Mouse (Mus musculus): ENCODE measurements around the gene Gimap8.

Gene Gimap8

GRCm38 (mm10) chr6:48676860-48677415 is 29.9 kb downstream of the Gimap8 start:
- in situ Hi-C loops (cut with MboI, MseI) = loop anchor here (10.0 kb wide), 3 partner anchors 932 to 1708 kb away; no protein-coding TSS in a partner anchor

- in situ Hi-C loops (cut with MboI, MseI) = loop anchor here (10.0 kb wide), 3 partner anchors 933 to 1707 kb away; no protein-coding TSS in a partner anchor
Measured at GRCm38 (mm10) chr6:48677492-48678345, 30.7 kb downstream of the Gimap8 start.

GRCm38 (mm10) chr6:48678391-48678790 is 31.4 kb downstream of the Gimap8 start:
- in situ Hi-C loops (cut with MboI, MseI) = loop anchor here (10.0 kb wide), 3 partner anchors 934 to 1706 kb away; no protein-coding TSS in a partner anchor

GRCm38 (mm10) chr6:48679701-48680100 is 32.7 kb downstream of the Gimap8 start:
- in situ Hi-C loops (cut with MboI, MseI) = loop anchor here (10.0 kb wide), 4 partner anchors 65 to 1705 kb away; partner anchors contain the start of gene Gimap5 (in 1 of the 2)

- in situ Hi-C loops (cut with MboI, MseI) = loop anchor here in 1 of 2 experiments (10.0 kb wide), 1 partner anchor 64 kb away; the partner anchor contains the start of gene Gimap5
Measured at GRCm38 (mm10) chr6:48680421-48680820, 33.4 kb downstream of the Gimap8 start.

- in situ Hi-C loops (cut with MboI, MseI) = loop anchor here in 1 of 2 experiments (10.0 kb wide), 1 partner anchor 63 kb away; the partner anchor contains the start of gene Gimap5
Measured at GRCm38 (mm10) chr6:48681472-48682090, 34.5 kb downstream of the Gimap8 start.

GRCm38 (mm10) chr6:48682271-48682670 is 35.2 kb downstream of the Gimap8 start:
- in situ Hi-C loops (cut with MboI, MseI) = loop anchor here in 1 of 2 experiments (10.0 kb wide), 1 partner anchor 63 kb away; the partner anchor contains the start of gene Gimap5

- in situ Hi-C loops (cut with MboI, MseI) = loop anchor here in 1 of 2 experiments (10.0 kb wide), 1 partner anchor 61 kb away; the partner anchor contains the start of gene Gimap5
Measured at GRCm38 (mm10) chr6:48683263-48683821, 36.3 kb downstream of the Gimap8 start.

- in situ Hi-C loops (cut with MboI, MseI) = loop anchor here in 1 of 2 experiments (10.0 kb wide), 1 partner anchor 60 kb away; the partner anchor contains the start of gene Gimap5
Measured at GRCm38 (mm10) chr6:48684319-48684718, 37.3 kb downstream of the Gimap8 start, which contains the start of gene Gimap4. Gimap4 (plus strand) TSS chr6:48684549.

GRCm38 (mm10) chr6:48684806-48685205 is 37.8 kb downstream of the Gimap8 start:
- in situ Hi-C loops (cut with MboI, MseI) = loop anchor here in 1 of 2 experiments (10.0 kb wide), 1 partner anchor 60 kb away; the partner anchor contains the start of gene Gimap5

GRCm38 (mm10) chr6:48685251-48685650 is 38.2 kb downstream of the Gimap8 start:
- in situ Hi-C loops (cut with MboI, MseI) = loop anchor here in 1 of 2 experiments (10.0 kb wide), 1 partner anchor 60 kb away; the partner anchor contains the start of gene Gimap5

GRCm38 (mm10) chr6:48685694-48686665 is 38.9 kb downstream of the Gimap8 start:
- in situ Hi-C loops (cut with MboI, MseI) = loop anchor here in 1 of 2 experiments (10.0 kb wide), 1 partner anchor 59 kb away; the partner anchor contains the start of gene Gimap5

- in situ Hi-C loops (cut with MboI, MseI) = loop anchor here in 1 of 2 experiments (10.0 kb wide), 1 partner anchor 58 kb away; the partner anchor contains the start of gene Gimap5
Measured at GRCm38 (mm10) chr6:48687077-48687476, 40.0 kb downstream of the Gimap8 start.

GRCm38 (mm10) chr6:48689320-48689719 is 42.3 kb downstream of the Gimap8 start:
- in situ Hi-C loops (cut with MboI, MseI) = loop anchor here in 1 of 2 experiments (10.0 kb wide), 1 partner anchor 55 kb away; the partner anchor contains the start of gene Gimap5

- in situ Hi-C loops (cut with MboI, MseI) = no loop called here
Measured at GRCm38 (mm10) chr6:48692962-48693361, 45.9 kb downstream of the Gimap8 start.

- in situ Hi-C loops (cut with MboI, MseI) = no loop called here
Measured at GRCm38 (mm10) chr6:48696830-48697554, 50.0 kb downstream of the Gimap8 start.

- in situ Hi-C loops (cut with MboI, MseI) = no loop called here
Measured at GRCm38 (mm10) chr6:48697555-48697930, 50.5 kb downstream of the Gimap8 start.

- in situ Hi-C loops (cut with MboI, MseI) = no loop called here
Measured at GRCm38 (mm10) chr6:48698066-48698856, 51.2 kb downstream of the Gimap8 start.

Data from T-helper 17 cell (primary cell).